Mouse (Mus musculus): ENCODE measurements around the gene Etfdh.

Etfdh gene

GRCm38 (mm10) chr3:79629416-79629730 lies at the start of gene Etfdh:
Gene Etfdh, minus strand, starts transcription at chr3:79629500.
- DNase-seq, result peak; percentile 89

- no peak for DNase-seq
Measured at GRCm38 (mm10) chr3:79676411-79676810, 47.1 kb upstream of the Etfdh start.

- no peak for DNase-seq
Measured at GRCm38 (mm10) chr3:79674641-79675040, 45.3 kb upstream of the Etfdh start.

- peak; percentile 74 for DNase-seq
Measured at GRCm38 (mm10) chr3:79673082-79673481, 43.8 kb upstream of the Etfdh start.

GRCm38 (mm10) chr3:79672188-79672587 lies 42.9 kb upstream of the Etfdh start:
- DNase-seq, result no peak

GRCm38 (mm10) chr3:79670556-79670955 lies 41.3 kb upstream of the Etfdh start:
- DNase-seq, result no peak

- peak; percentile 77 for DNase-seq
Measured at GRCm38 (mm10) chr3:79664787-79665408, 35.6 kb upstream of the Etfdh start.

GRCm38 (mm10) chr3:79656682-79657081 lies 27.4 kb upstream of the Etfdh start:
- DNase-seq, result peak; percentile 83

GRCm38 (mm10) chr3:79652129-79652528 lies 22.8 kb upstream of the Etfdh start:
- no peak for DNase-seq

- peak; percentile 100 for DNase-seq
Measured at GRCm38 (mm10) chr3:79628561-79629415, 512 bp downstream of the Etfdh start, which contains the start of gene 4930579G24Rik. Gene 4930579G24Rik, plus strand, starts transcription at chr3:79629079.

- DNase-seq, result no peak
Measured at GRCm38 (mm10) chr3:79628182-79628560, 1.1 kb downstream of the Etfdh start.

GRCm38 (mm10) chr3:79627484-79628181 lies 1.7 kb downstream of the Etfdh start:
- peak; percentile 15 for DNase-seq

GRCm38 (mm10) chr3:79609886-79610285 lies 19.4 kb downstream of the Etfdh start:
- DNase-seq, result no peak

GRCm38 (mm10) chr3:79595468-79595867 lies 33.8 kb downstream of the Etfdh start:
- DNase-seq, result no peak

GRCm38 (mm10) chr3:79591793-79592471 lies 37.4 kb downstream of the Etfdh start:
- peak; percentile 7 for DNase-seq

GRCm38 (mm10) chr3:79590863-79591792 lies 38.2 kb downstream of the Etfdh start, which contains the start of gene Ppid:
Gene Ppid, plus strand, starts transcription at chr3:79591342.
- DNase-seq, result peak; percentile 90

- no peak for DNase-seq
Measured at GRCm38 (mm10) chr3:79589671-79590070, 39.6 kb downstream of the Etfdh start.

- DNase-seq, result peak; percentile 93
Measured at GRCm38 (mm10) chr3:79586804-79587203, 42.5 kb downstream of the Etfdh start.

- DNase-seq, result no peak
Measured at GRCm38 (mm10) chr3:79579891-79580575, 49.3 kb downstream of the Etfdh start.

- no peak for DNase-seq
Measured at GRCm38 (mm10) chr3:79578164-79578563, 51.1 kb downstream of the Etfdh start.

- DNase-seq, result no peak
Measured at GRCm38 (mm10) chr3:79577606-79578005, 51.7 kb downstream of the Etfdh start.
